Mouse (Mus musculus): ENCODE results near the gene Mks1.

The Mks1 gene

GRCm38 (mm10) chr11:87875436-87875835, 22.4 kb downstream of the Mks1 start, which contains the start of gene Epx:
TSS of gene Epx (minus strand) at chr11:87875536.
- no peak for DNase-seq (ENCODE audit: low spot score in 2 of 2)

- DNase-seq (ENCODE audit: low spot score in 2 of 2): no peak
Observed at GRCm38 (mm10) chr11:87879826-87880225, 26.8 kb downstream of the Mks1 start.

DNA sequence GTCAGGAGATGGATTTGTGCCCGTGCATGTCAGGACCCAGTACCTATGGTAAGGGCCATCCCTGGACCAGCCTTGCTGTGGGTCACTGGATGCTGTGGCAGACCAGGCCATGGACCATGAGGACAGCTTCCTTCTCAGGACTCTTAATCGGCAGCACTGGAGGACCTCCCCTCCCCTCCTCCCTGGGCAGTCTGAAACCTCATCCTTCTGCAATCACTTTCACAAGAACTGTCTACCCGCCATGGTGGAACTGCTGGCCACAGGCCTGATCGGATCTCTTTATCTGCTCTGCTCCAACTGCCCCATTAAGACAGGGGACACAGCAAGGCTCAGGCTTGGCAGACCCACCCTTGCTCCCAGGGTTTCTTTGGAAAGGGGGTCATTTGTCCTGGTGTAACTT, 28.7 kb downstream of the Mks1 start:
- DNase-seq (ENCODE audit: low spot score in 2 of 2): no peak

DNA sequence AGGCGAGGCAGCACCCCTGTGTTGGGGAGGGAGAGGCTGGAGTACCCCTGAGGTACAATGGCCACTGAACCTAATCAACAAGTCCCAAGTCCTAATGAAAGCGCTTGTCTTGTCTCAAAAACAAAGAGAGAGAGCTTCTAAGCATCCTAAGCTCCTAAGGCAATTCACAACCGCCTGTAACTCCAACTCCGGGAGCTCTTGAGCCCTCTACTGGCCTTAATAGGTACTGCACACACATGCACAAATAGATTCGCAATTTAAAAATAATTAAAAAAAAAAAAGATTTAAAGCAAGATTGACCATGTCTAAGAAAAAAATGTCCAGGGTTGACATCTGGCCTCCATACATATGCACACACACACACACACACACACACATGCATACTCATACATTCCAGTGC, 30.5 kb downstream of the Mks1 start:
- no peak for DNase-seq (ENCODE audit: low spot score in 2 of 2)

GRCm38 (mm10) chr11:87884856-87885255, 31.8 kb downstream of the Mks1 start:
- no peak for DNase-seq (ENCODE audit: low spot score in 2 of 2)

DNA sequence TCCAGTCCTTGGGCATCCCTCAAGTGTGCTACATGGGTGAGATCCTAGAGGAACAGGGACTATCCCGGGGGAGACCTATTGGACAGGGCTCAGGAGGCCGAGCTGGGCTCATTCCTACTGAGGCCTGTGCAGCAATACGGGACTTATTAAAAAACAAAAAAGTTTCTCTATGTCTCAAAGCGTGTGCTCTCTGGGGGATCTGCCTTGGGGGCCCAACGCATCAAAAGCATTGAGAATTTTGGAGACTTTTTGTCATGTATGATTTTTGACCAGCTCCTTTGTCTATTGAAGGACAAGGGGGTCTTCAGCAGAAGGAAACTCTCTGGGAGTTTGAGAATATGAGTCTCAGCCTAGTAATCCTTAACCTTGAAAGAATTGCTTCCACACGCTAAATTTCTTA, 39.2 kb downstream of the Mks1 start, which contains the start of gene Olfr462:
Gene Olfr462, minus strand, starts transcription at position 101 of the 400 bp plus-strand sequence.
- DNase-seq (ENCODE audit: low spot score in 2 of 2): no peak

GRCm38 (mm10) chr11:87897287-87897686, 44.3 kb downstream of the Mks1 start, which contains the start of gene Olfr463:
TSS of gene Olfr463 (minus strand) at chr11:87897387.
- no peak for DNase-seq (ENCODE audit: low spot score in 2 of 2)

- no peak for DNase-seq (ENCODE audit: low spot score in 2 of 2)
Observed at GRCm38 (mm10) chr11:87904331-87904730, 51.3 kb downstream of the Mks1 start.
